Mouse (Mus musculus): Measurements from ENCODE around the gene Ift140. TPM values are rescaled to one million over a fixed set of nuclear protein-coding genes. Genes with fewer than 3 reads are reported as not detected.

The Ift140 gene
- polyA plus RNA-seq, 1 experiment from 2014 or later = 10.6 TPM

DNA sequence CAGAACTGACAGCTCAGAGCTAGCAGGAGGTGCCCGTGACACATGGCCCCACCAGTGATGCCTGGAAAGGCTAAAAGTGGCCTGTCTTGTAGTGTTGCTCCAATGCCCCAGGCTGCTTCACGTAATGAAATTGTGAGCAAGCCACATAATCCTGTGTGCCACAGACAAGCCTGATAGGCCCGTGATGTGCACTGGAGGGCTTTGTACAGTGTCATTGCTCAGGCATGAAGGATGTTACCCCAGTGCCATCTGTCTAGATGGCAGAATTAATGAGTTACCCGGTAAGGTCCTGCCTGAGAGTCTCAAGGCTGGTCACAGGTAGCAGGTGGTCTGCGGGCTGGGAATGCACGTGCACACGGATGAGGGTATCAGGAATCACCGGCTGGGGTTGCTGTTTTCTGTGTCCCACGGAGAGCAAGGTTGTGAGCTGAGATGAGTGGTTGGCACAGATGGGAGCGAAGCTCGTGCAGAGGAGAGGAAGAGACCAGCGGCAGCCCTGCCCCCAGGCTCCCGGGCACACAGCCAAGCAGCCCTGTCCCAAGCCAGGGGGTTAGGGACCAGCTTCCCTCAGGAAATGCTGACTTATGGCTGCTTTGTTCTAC lies 62.0 kb downstream of the Ift140 start:
- Histone ChIP-seq H3K9me3 (ENCODE audit: control insufficient read depth, low read length) (no peaks in the 10 kb centered on the region), H3K27me3 (ENCODE audit: control insufficient read depth, insufficient read depth, low read length) (no peaks in the 10 kb centered on the region), H3K4me3 (ENCODE audit: control insufficient read depth in 1 of 2, insufficient read depth in 1 of 2, low read depth in 1 of 2, low read length in 2 of 2) (peak overlapping the region; percentile 14; a peak in 2 of 4 replicates), H3K36me3 (ENCODE audit: control insufficient read depth, insufficient read depth, low read length) (peaks cover 9% of the 10 kb centered on the region; the same call in 1 of the 2 replicates), H3K4me2 (ENCODE audit: low read length) (peak overlapping the region; percentile 60), H3K27ac (replicated peaks in 1 of 2; ENCODE audit: control insufficient read depth in 1 of 2, insufficient read depth in 1 of 2, low read depth in 2 of 2, low read length in 2 of 2) (peak overlapping the region in 1 of 2 experiments; percentile 68; a peak in 1 of 4 replicates), H3K9ac (ENCODE audit: low read length) (peak overlapping the region; percentile 72), H3K4me1 (ENCODE audit: control insufficient read depth in 2 of 2, insufficient read depth in 2 of 2, low read length in 2 of 2) (peaks cover 24 to 36% of the 10 kb centered on the region in 2 experiments)
- ATAC-seq (ENCODE audit: insufficient number of reproducible peaks, insufficient read depth, low FRiP score, low read depth) = peak; percentile 49; the same call in 1 of the 2 replicates
- WGBS = 43% methylated on average over 13 of the region's 13 CpGs

DNA sequence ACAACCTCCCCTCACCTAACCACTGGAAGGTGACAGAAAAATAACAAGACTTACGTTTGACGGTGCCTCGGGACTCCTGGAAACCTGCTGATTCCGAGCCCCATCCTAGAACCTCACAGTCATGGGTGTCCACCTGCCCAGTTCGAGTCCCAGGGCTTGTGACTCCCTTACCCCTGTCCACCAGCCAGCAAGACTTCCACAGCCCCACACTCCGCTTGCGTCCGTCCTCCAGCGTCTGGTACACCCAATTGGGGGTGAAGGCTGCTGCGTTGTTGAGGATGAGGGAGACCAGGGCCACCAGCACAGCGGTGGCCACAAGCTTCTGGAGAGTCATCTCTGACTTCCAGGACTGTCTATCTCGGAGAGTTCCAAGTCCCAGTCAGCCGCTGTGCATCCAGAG lies 64.3 kb downstream of the Ift140 start:
- peak overlapping the region; percentile 74 to 81 for H3K27ac ChIP-seq (replicated peaks in 1 of 2; ENCODE audit: control insufficient read depth in 1 of 2, insufficient read depth in 1 of 2, low read depth in 2 of 2, low read length in 2 of 2)
- H3K9me3 ChIP-seq (ENCODE audit: control insufficient read depth, low read length) = no peaks in the 10 kb centered on the region
- 73% methylated on average over 13 of the region's 13 CpGs for WGBS
- H3K27me3 ChIP-seq (ENCODE audit: control insufficient read depth, insufficient read depth, low read length) = no peaks in the 10 kb centered on the region
- H3K4me1 ChIP-seq (ENCODE audit: control insufficient read depth in 2 of 2, insufficient read depth in 2 of 2, low read length in 2 of 2) = peaks cover 37 to 49% of the 10 kb centered on the region in 2 experiments
- peak overlapping the region; percentile 60 for H3K4me2 ChIP-seq (ENCODE audit: low read length)
- H3K9ac ChIP-seq (ENCODE audit: low read length) = peak overlapping the region; percentile 72
- ATAC-seq (ENCODE audit: insufficient number of reproducible peaks, insufficient read depth, low FRiP score, low read depth) = no peak
- peaks cover 9% of the 10 kb centered on the region; the same call in 1 of the 2 replicates for H3K36me3 ChIP-seq (ENCODE audit: control insufficient read depth, insufficient read depth, low read length)
- H3K4me3 ChIP-seq (ENCODE audit: control insufficient read depth in 1 of 2, insufficient read depth in 1 of 2, low read depth in 1 of 2, low read length in 2 of 2) = peak overlapping the region; percentile 45 to 47

DNA sequence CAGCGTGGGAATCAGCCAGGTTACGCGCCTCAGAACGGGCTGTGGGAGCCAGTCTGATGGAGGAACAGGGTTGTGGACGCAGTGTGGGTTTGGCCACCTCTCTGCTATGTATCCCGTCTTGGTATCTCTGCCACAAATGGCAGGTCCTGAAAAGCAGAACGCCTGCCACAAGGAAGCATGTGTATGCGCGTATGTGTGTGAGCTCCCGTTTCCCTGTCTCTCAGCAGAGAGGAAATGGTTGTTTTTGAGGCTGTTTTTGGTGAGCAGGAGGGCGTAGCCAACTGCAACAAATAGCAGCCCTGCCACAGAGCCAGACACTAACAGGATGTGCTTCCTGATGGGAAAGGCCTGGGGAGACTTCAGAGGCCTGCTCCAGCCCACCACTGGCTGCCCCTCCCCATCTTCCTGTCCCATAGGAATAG lies 65.1 kb downstream of the Ift140 start:
- peak overlapping the region; percentile 45 to 47 for H3K4me3 ChIP-seq (ENCODE audit: control insufficient read depth in 1 of 2, insufficient read depth in 1 of 2, low read depth in 1 of 2, low read length in 2 of 2)
- peak overlapping the region; percentile 72 for H3K9ac ChIP-seq (ENCODE audit: low read length)
- H3K4me2 ChIP-seq (ENCODE audit: low read length) = peak overlapping the region; percentile 60
- peaks cover 9% of the 10 kb centered on the region; the same call in 1 of the 2 replicates for H3K36me3 ChIP-seq (ENCODE audit: control insufficient read depth, insufficient read depth, low read length)
- peak; percentile 36; the same call in 1 of the 2 replicates for ATAC-seq (ENCODE audit: insufficient number of reproducible peaks, insufficient read depth, low FRiP score, low read depth)
- peaks cover 37 to 49% of the 10 kb centered on the region in 2 experiments for H3K4me1 ChIP-seq (ENCODE audit: control insufficient read depth in 2 of 2, insufficient read depth in 2 of 2, low read length in 2 of 2)
- WGBS = 56% methylated on average over 11 of the region's 11 CpGs
- no peaks in the 10 kb centered on the region for H3K9me3 ChIP-seq (ENCODE audit: control insufficient read depth, low read length)
- no peaks in the 10 kb centered on the region for H3K27me3 ChIP-seq (ENCODE audit: control insufficient read depth, insufficient read depth, low read length)
- peak overlapping the region; percentile 74 to 81 for H3K27ac ChIP-seq (replicated peaks in 1 of 2; ENCODE audit: control insufficient read depth in 1 of 2, insufficient read depth in 1 of 2, low read depth in 2 of 2, low read length in 2 of 2)

DNA sequence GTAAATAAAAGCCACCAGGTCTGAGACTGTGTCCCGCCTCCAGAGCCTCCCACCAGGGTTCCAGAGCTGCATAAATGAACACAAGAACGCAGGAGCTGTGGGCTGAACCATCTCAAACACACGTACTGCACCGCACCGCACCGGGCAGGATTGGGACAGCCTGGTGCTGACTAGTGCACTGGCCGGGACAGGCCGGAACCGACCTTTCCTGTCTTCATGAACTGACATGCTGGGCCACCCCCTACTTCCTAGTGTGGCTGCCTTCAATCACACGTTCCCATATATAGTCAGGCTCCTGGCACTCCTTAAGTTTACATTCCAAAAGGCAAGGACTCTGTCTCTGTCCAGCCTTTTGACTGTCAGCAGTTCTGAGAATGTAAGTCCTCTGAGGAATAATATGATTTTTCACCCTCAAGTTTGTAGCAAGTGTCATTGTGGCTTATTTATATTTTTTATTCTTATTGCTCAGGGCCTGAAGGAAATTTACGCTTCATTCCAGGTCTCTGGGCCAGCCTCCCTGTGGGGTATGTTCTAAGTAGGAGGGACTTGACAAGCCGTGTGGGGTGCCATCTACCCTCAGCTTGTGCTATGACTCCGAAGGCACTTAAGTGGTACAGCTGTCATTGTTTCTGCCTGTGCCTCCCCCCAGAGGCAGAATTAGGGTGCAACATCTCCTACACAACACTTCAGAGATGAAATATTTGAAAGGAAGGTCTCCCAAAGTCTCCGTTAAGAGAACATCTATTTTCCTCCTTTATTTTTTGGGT lies 66.4 kb downstream of the Ift140 start:
- no peak overlapping the region for H3K4me3 ChIP-seq (ENCODE audit: control insufficient read depth in 1 of 2, insufficient read depth in 1 of 2, low read depth in 1 of 2, low read length in 2 of 2)
- no peaks in the 10 kb centered on the region for H3K9me3 ChIP-seq (ENCODE audit: control insufficient read depth, low read length)
- no peaks in the 10 kb centered on the region for H3K27me3 ChIP-seq (ENCODE audit: control insufficient read depth, insufficient read depth, low read length)
- WGBS = 31% methylated on average over 14 of the region's 14 CpGs
- H3K9ac ChIP-seq (ENCODE audit: low read length) = peak overlapping the region; percentile 50
- peaks cover 37 to 49% of the 10 kb centered on the region in 2 experiments for H3K4me1 ChIP-seq (ENCODE audit: control insufficient read depth in 2 of 2, insufficient read depth in 2 of 2, low read length in 2 of 2)
- peak overlapping the region; percentile 65 to 81 for H3K27ac ChIP-seq (replicated peaks in 1 of 2; ENCODE audit: control insufficient read depth in 1 of 2, insufficient read depth in 1 of 2, low read depth in 2 of 2, low read length in 2 of 2)
- peak overlapping the region; percentile 60 for H3K4me2 ChIP-seq (ENCODE audit: low read length)
- peak; percentile 43; the same call in 1 of the 2 replicates for ATAC-seq (ENCODE audit: insufficient number of reproducible peaks, insufficient read depth, low FRiP score, low read depth)
- no peaks in the 10 kb centered on the region for H3K36me3 ChIP-seq (ENCODE audit: control insufficient read depth, insufficient read depth, low read length)

DNA sequence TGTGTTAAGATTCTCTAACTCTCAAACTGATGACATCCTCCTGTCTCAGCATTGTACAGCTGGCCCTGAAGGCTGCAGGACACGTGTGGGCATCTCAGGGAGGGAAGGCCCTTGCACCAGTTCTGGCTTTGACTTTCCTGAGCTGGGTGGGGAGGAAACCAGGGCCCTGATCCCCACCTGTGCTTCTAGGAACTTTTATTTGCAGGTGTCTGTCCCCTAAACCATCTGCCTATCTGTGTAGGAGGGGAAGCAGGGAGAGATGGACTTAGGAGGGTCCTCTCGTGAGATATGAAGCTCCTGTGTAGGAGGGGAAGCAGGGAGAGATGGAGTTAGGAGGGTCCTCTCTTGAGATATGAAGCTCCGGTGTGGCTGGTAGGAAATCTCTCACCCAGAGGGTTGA lies 67.0 kb downstream of the Ift140 start:
- 27% methylated on average over 3 of the region's 3 CpGs for WGBS
- no peak overlapping the region for H3K9ac ChIP-seq (ENCODE audit: low read length)
- peaks cover 34 to 46% of the 10 kb centered on the region in 2 experiments for H3K4me1 ChIP-seq (ENCODE audit: control insufficient read depth in 2 of 2, insufficient read depth in 2 of 2, low read length in 2 of 2)
- H3K36me3 ChIP-seq (ENCODE audit: control insufficient read depth, insufficient read depth, low read length) = 0 out of 2 replicates have a peak, but pooled peaks cover 3% of the 10 kb centered on the region
- H3K4me3 ChIP-seq (ENCODE audit: control insufficient read depth in 1 of 2, insufficient read depth in 1 of 2, low read depth in 1 of 2, low read length in 2 of 2) = no peak overlapping the region
- H3K27me3 ChIP-seq (ENCODE audit: control insufficient read depth, insufficient read depth, low read length) = no peaks in the 10 kb centered on the region
- no peak for ATAC-seq (ENCODE audit: insufficient number of reproducible peaks, insufficient read depth, low FRiP score, low read depth)
- no peaks in the 10 kb centered on the region for H3K9me3 ChIP-seq (ENCODE audit: control insufficient read depth, low read length)
- 0 out of 2 replicates have a peak overlapping the region, but pooled peaks have one; percentile 8 for H3K4me2 ChIP-seq (ENCODE audit: low read length)
- H3K27ac ChIP-seq (replicated peaks in 1 of 2; ENCODE audit: control insufficient read depth in 1 of 2, insufficient read depth in 1 of 2, low read depth in 2 of 2, low read length in 2 of 2) = peak overlapping the region; percentile 65 to 81

DNA sequence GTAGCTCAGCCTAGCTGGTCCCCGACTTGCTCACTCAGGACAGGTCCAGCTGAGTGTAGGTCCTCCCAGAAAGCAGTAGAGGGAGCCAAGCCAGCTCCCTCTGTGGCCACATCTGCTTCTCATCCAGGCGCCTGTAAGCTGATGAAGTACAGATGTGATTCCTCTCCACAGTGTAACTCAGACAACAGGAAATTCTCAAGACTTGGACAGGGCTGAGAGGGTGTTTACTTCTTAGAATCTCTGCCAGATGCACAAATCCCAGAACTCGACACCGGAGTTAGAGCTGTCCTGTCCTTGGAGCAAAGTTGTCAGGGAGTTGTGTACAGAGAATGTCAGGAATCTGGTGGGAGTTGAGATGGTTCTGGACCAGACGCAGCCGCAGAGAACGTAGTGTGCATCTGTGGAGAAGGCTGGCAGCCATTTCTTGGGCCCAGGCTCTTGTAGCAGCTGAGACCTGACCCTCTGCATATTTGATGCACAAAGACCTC lies 67.6 kb downstream of the Ift140 start, which contains the start of gene Tmem204:
Tmem204 (minus strand) TSS at position 148 of the 488 bp plus-strand sequence.
- 3% methylated on average over 7 of the region's 7 CpGs for WGBS
- Histone ChIP-seq H3K4me2 (ENCODE audit: low read length) (peak within 1 kb of the TSS; percentile 60; the same call in 1 of the 2 replicates), H3K9me3 (ENCODE audit: control insufficient read depth, low read length) (no peaks in the 10 kb centered on the region), H3K4me3 (ENCODE audit: control insufficient read depth in 1 of 2, insufficient read depth in 1 of 2, low read depth in 1 of 2, low read length in 2 of 2) (no peak within 1 kb of the TSS), H3K27ac (replicated peaks in 1 of 2; ENCODE audit: control insufficient read depth in 1 of 2, insufficient read depth in 1 of 2, low read depth in 2 of 2, low read length in 2 of 2) (peak within 1 kb of the TSS; percentile 78 to 81), H3K9ac (ENCODE audit: low read length) (no peak within 1 kb of the TSS; the same call in 1 of the 2 replicates), H3K36me3 (ENCODE audit: control insufficient read depth, insufficient read depth, low read length) (0 out of 2 replicates have a peak, but pooled peaks cover 6% of the 10 kb centered on the region), H3K4me1 (ENCODE audit: control insufficient read depth in 2 of 2, insufficient read depth in 2 of 2, low read length in 2 of 2) (peaks cover 33 to 40% of the 10 kb centered on the region in 2 experiments), H3K27me3 (ENCODE audit: control insufficient read depth, insufficient read depth, low read length) (no peaks in the 10 kb centered on the region)
- peak; percentile 75 for ATAC-seq (ENCODE audit: insufficient number of reproducible peaks, insufficient read depth, low FRiP score, low read depth)

DNA sequence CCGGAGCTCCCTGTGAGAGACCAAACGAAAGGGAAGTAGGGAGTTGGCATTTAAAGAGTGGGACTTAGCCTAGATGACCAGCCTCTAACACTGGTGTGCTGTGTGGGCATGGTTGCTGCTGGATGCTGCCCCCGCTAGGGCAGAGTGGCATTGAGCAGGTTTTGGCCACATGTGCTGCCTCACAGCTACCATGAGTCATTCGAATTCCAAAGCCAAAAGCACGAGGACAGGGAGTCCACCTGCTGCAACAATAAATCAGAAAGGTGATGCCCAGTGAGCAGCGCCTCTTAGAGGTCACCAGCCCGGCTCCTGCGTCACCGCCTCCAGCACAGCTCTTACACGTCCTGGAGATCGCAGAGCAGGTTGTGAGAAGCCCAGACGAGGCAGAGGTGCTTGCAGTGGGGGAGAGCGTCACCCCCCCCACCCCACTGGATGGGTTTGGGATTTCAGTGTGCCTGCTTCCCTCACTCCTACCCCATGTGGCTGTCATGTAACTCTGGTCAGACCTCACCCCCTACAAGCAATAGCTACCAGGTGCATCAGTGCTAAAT lies 69.0 kb downstream of the Ift140 start:
- no peak overlapping the region for H3K4me3 ChIP-seq (ENCODE audit: control insufficient read depth in 1 of 2, insufficient read depth in 1 of 2, low read depth in 1 of 2, low read length in 2 of 2)
- peak overlapping the region in 1 of 2 experiments; percentile 81; a peak in 1 of 4 replicates for H3K27ac ChIP-seq (replicated peaks in 1 of 2; ENCODE audit: control insufficient read depth in 1 of 2, insufficient read depth in 1 of 2, low read depth in 2 of 2, low read length in 2 of 2)
- H3K36me3 ChIP-seq (ENCODE audit: control insufficient read depth, insufficient read depth, low read length) = 0 out of 2 replicates have a peak, but pooled peaks cover 8% of the 10 kb centered on the region
- no peaks in the 10 kb centered on the region for H3K9me3 ChIP-seq (ENCODE audit: control insufficient read depth, low read length)
- H3K27me3 ChIP-seq (ENCODE audit: control insufficient read depth, insufficient read depth, low read length) = no peaks in the 10 kb centered on the region
- ATAC-seq (ENCODE audit: insufficient number of reproducible peaks, insufficient read depth, low FRiP score, low read depth) = no peak
- peaks cover 35 to 38% of the 10 kb centered on the region in 2 experiments for H3K4me1 ChIP-seq (ENCODE audit: control insufficient read depth in 2 of 2, insufficient read depth in 2 of 2, low read length in 2 of 2)
- no peak overlapping the region for H3K4me2 ChIP-seq (ENCODE audit: low read length)
- no peak overlapping the region for H3K9ac ChIP-seq (ENCODE audit: low read length)
- 74% methylated on average over 13 of the region's 13 CpGs for WGBS

Data from heart, embryonic 14.5 days (tissue).